Mouse (Mus musculus) heart, embryonic 14.5 days (tissue): ENCODE data around the gene Elmo1. TPM values are rescaled to one million over a fixed set of nuclear protein-coding genes. Genes with fewer than 3 reads are reported as not detected.

Experiments
- ATAC-seq: fragments of 200-750 bp; cut with Nextera tagmentation; 2 replicates; pipeline ENCODE4 v1.8.0; 2017; ENCODE audit warnings: low read depth, moderate TSS enrichment; ENCODE audit not compliant: insufficient number of reproducible peaks, insufficient read depth, low FRiP score
- H3K27ac ChIP-seq, 2 experiments: fragments of 200-500 bp in 1 of 2; fragments of 300-500 bp in 1 of 2; sonication (generic) in 1 of 2; replicated peaks in 1 of 2; 2 replicates each; pipeline ENCODE4 v1.5.1; 2012 to 2014; ENCODE audit warnings: low read depth in 2 of 2, low read length in 2 of 2, control low read depth in 1 of 2, mild to moderate bottlenecking in 1 of 2, mixed read lengths in 1 of 2; ENCODE audit not compliant: control insufficient read depth in 1 of 2, insufficient read depth in 1 of 2
- H3K27me3 ChIP-seq: fragments of 300-500 bp; sonication (generic); 2 replicates; pipeline ENCODE4 v1.6.1; 2014; ENCODE audit warnings: mild to moderate bottlenecking, low read length, control low read depth; ENCODE audit not compliant: control insufficient read depth, insufficient read depth
- H3K36me3 ChIP-seq: fragments of 300-500 bp; sonication (generic); 2 replicates; pipeline ENCODE4 v1.6.1; 2014; ENCODE audit warnings: mild to moderate bottlenecking, control low read depth, low read length, mixed read lengths; ENCODE audit not compliant: control insufficient read depth, insufficient read depth
- H3K4me1 ChIP-seq, 2 experiments: fragments of 200-500 bp in 1 of 2; fragments of 300-500 bp in 1 of 2; sonication (generic) in 1 of 2; 2 replicates each; pipeline ENCODE4 v1.6.1; 2012 to 2014; ENCODE audit warnings: low read length in 2 of 2, control low read depth in 1 of 2, mixed read lengths in 1 of 2; ENCODE audit not compliant: control insufficient read depth in 2 of 2, insufficient read depth in 2 of 2
- H3K4me2 ChIP-seq: fragments of 300-500 bp; sonication (generic); 2 replicates; pipeline ENCODE4 v1.6.1; 2014; ENCODE audit warnings: mild to moderate bottlenecking, low read length
- H3K4me3 ChIP-seq, 2 experiments: fragments of 200-500 bp in 1 of 2; fragments of 300-500 bp in 1 of 2; sonication (generic) in 1 of 2; 2 replicates each; pipeline ENCODE4 v1.5.1; 2012 to 2014; ENCODE audit warnings: low read length in 2 of 2, mild to moderate bottlenecking in 2 of 2, control low read depth in 1 of 2, low read depth in 1 of 2, moderate library complexity in 1 of 2; ENCODE audit not compliant: control insufficient read depth in 1 of 2, insufficient read depth in 1 of 2
- H3K9ac ChIP-seq: fragments of 300-500 bp; sonication (generic); 2 replicates; pipeline ENCODE4 v1.6.1; 2014; ENCODE audit warnings: mild to moderate bottlenecking, low read length
- H3K9me3 ChIP-seq: fragments of 300-500 bp; sonication (generic); 2 replicates; pipeline ENCODE4 v1.6.1; 2016; ENCODE audit warnings: low read length, control low read depth; ENCODE audit not compliant: control insufficient read depth
- WGBS: fragments of 180-500 bp; shearing (Covaris S2); extraction: QIAGEN DNeasy Blood & Tissue Kit; methylation state at CpG from one replicate; pipeline ENCODE4 v1.1.7; 2014; 5-methylcytosine and 5-hydroxymethylcytosine counted together
- polyA plus RNA-seq: library from polyadenylated mRNA; unstranded; fragments of >200 nt; fragmentation: Nextera tagmentation; extraction: Ambion mirVana; gene quantifications from 2 replicates; pipeline ENCODE4 v1.2.1, GENCODE M21; 2014

Gene Elmo1
- polyA plus RNA-seq, 1 experiment from 2014 or later: 10.4 TPM

- no peak for ATAC-seq
These were observed 143.3 kb downstream of the Elmo1 start for GRCm38 (mm10) chr13:20233707-20234106.

GRCm38 (mm10) chr13:20237615-20238014 is 147.2 kb downstream of the Elmo1 start:
- no peak for ATAC-seq
- H3K27me3 ChIP-seq: no peaks in the 10 kb centered on the region
- peaks cover 0 to 2% of the 10 kb centered on the region in 2 experiments; a peak in 2 of 4 replicates for H3K4me1 ChIP-seq
- no peak overlapping the region for H3K4me3 ChIP-seq
- H3K36me3 ChIP-seq: no peaks in the 10 kb centered on the region
- WGBS: 59% methylated on average over 5 of the region's 5 CpGs
- no peak overlapping the region for H3K9ac ChIP-seq
- H3K4me2 ChIP-seq: no peak overlapping the region
- H3K9me3 ChIP-seq: no peaks in the 10 kb centered on the region
- H3K27ac ChIP-seq: peak overlapping the region; percentile 27 to 41; a peak in 1 of 4 replicates

More at GRCm38 (mm10) chr13:20233707-20234106, 143.3 kb downstream of the Elmo1 start:
- Histone ChIP-seq H3K4me2 (no peak overlapping the region), H3K36me3 (no peaks in the 10 kb centered on the region), H3K9ac (no peak overlapping the region), H3K9me3 (no peaks in the 10 kb centered on the region), H3K27ac (no peak overlapping the region), H3K27me3 (no peaks in the 10 kb centered on the region), H3K4me3 (no peak overlapping the region), H3K4me1 (peaks cover 5% of the 10 kb centered on the region in 2 experiments)
- WGBS: 75% methylated on average over 7 of the region's 7 CpGs

- no peak overlapping the region for H3K4me2 ChIP-seq
- no peak for ATAC-seq
- H3K9ac ChIP-seq: no peak overlapping the region
- H3K36me3 ChIP-seq: no peaks in the 10 kb centered on the region
- H3K4me1 ChIP-seq: peaks cover 0 to 2% of the 10 kb centered on the region in 2 experiments; a peak in 2 of 4 replicates
- 39% methylated on average over 3 of the region's 3 CpGs for WGBS
- peak overlapping the region; percentile 27 to 41; a peak in 1 of 4 replicates for H3K27ac ChIP-seq
- no peaks in the 10 kb centered on the region for H3K9me3 ChIP-seq
- H3K27me3 ChIP-seq: no peaks in the 10 kb centered on the region
- no peak overlapping the region for H3K4me3 ChIP-seq
These were observed 147.8 kb downstream of the Elmo1 start for GRCm38 (mm10) chr13:20238146-20238545.

GRCm38 (mm10) chr13:20238743-20239142 is 148.3 kb downstream of the Elmo1 start:
- H3K4me1 ChIP-seq: peaks cover 0 to 2% of the 10 kb centered on the region in 2 experiments; a peak in 2 of 4 replicates
- H3K4me2 ChIP-seq: no peak overlapping the region
- H3K9me3 ChIP-seq: no peaks in the 10 kb centered on the region
- no peak for ATAC-seq
- H3K27me3 ChIP-seq: no peaks in the 10 kb centered on the region
- no peak overlapping the region for H3K9ac ChIP-seq
- H3K4me3 ChIP-seq: no peak overlapping the region
- no peak overlapping the region; a peak in 1 of 4 replicates for H3K27ac ChIP-seq
- H3K36me3 ChIP-seq: no peaks in the 10 kb centered on the region
- WGBS: 69% methylated on average over 3 of the region's 3 CpGs

DNA sequence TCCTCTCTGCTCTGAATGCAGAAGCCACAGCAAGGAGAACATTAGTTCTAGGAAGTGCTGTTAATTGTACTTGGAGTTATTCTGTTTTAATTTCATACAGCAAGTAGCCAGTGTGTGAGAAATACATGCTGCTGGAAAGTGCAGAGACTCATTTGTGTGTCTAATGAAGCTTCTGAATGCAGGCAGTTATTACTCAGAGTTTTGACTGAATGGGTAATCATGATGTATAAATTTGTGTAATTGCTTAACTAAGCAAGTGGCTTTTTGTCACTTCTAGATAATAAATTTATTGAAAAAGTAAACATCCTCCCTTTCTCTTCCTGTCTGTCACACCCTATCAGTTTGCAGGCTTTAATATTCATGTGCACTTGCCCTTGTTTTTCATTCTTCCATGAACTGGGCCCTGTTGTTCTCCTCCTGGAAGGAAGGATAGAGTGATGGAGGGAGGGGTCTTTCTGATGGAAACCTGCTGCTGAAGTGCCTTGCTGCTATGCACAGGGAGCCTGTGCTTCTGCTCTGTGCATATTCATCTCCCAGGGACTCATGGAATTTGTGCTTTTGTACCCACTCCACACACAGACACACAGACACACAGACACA is 159.8 kb downstream of the Elmo1 start:
- Histone ChIP-seq H3K27me3 (no peaks in the 10 kb centered on the region), H3K27ac (no peak overlapping the region), H3K9ac (no peak overlapping the region), H3K4me2 (no peak overlapping the region), H3K9me3 (no peaks in the 10 kb centered on the region), H3K4me1 (no peaks in the 10 kb centered on the region), H3K4me3 (no peak overlapping the region), H3K36me3 (no peaks in the 10 kb centered on the region)
- ATAC-seq: no peak

DNA sequence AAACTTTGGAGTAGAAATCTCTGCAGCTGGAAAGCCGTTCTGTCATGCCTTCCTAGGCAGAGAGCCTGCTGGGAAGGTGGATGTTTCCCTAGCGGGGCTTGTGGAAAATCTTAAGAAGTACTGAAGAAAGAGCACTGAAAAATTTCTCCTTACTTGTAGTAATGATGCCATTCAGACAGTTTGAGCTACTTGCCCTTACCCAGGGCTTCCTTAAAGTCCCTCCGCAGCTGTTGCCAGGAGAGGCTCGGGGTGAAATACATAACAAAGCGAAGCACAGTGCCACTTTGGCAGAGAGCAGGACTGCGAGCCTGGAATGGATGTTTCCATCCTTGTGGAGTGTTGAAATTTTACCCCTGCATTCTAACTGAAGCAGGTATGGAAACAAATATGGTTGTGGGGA is 164.5 kb downstream of the Elmo1 start:
- H3K4me1 ChIP-seq: no peaks in the 10 kb centered on the region
- ATAC-seq: no peak
- no peaks in the 10 kb centered on the region for H3K36me3 ChIP-seq
- H3K9ac ChIP-seq: no peak overlapping the region
- no peak overlapping the region for H3K4me3 ChIP-seq
- WGBS: 68% methylated on average over 6 of the region's 6 CpGs
- H3K27me3 ChIP-seq: no peaks in the 10 kb centered on the region
- H3K4me2 ChIP-seq: no peak overlapping the region
- H3K9me3 ChIP-seq: no peaks in the 10 kb centered on the region
- peak overlapping the region; percentile 42 to 50; a peak in 2 of 4 replicates for H3K27ac ChIP-seq

DNA sequence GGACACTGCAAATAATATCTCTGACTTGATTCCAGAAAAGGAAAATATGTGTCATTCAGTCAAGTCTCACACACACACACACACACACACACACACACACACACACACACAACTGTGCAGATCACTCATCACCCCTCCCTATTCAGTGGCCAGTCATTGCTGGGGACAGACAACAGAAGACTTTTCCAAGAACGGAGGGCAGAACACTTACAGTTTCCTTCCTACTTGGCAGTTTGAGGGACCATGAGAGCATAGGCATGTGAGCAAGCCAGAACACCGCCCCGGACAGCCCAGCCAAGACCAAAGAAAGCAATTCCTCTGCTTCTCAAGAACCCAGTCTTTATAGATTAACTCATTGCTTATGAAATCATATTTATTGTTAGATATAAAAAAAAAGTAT is 165.0 kb downstream of the Elmo1 start:
- peak; percentile 56; the same call in 1 of the 2 replicates for ATAC-seq
- H3K4me3 ChIP-seq: no peak overlapping the region
- no peak overlapping the region for H3K9ac ChIP-seq
- H3K4me1 ChIP-seq: no peaks in the 10 kb centered on the region
- no peaks in the 10 kb centered on the region for H3K36me3 ChIP-seq
- H3K4me2 ChIP-seq: no peak overlapping the region
- H3K27me3 ChIP-seq: no peaks in the 10 kb centered on the region
- 44% methylated on average over 3 of the region's 3 CpGs for WGBS
- peak overlapping the region; percentile 42 to 50; a peak in 2 of 4 replicates for H3K27ac ChIP-seq
- no peaks in the 10 kb centered on the region for H3K9me3 ChIP-seq

DNA sequence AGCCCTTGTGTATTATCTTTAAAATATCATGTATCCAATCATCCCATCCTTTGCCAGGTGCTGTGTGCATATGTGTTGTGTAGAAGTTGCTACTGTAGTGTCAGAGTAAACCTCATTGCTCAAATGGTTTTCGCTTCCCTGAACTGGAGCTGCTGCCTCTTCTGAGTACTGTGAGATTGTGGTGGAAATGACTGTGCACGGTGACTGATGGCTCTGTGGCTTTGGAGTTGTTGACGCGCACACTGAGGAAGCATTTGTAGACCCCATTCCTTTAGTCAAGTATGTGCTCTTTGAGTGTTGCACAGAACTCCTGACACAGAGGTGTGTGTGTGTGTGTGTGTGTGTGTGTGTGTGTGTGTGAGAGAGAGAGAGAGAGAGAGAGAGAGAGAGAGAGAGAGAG is 166.2 kb downstream of the Elmo1 start:
- WGBS: 75% methylated on average over 4 of the region's 4 CpGs
- ATAC-seq: no peak
- no peaks in the 10 kb centered on the region for H3K36me3 ChIP-seq
- H3K4me2 ChIP-seq: no peak overlapping the region
- no peaks in the 10 kb centered on the region for H3K4me1 ChIP-seq
- H3K27me3 ChIP-seq: no peaks in the 10 kb centered on the region
- H3K9me3 ChIP-seq: no peaks in the 10 kb centered on the region
- H3K4me3 ChIP-seq: no peak overlapping the region
- no peak overlapping the region for H3K9ac ChIP-seq
- H3K27ac ChIP-seq: peak overlapping the region in 1 of 2 experiments; percentile 5; a peak in 1 of 4 replicates
